Mouse (Mus musculus) kidney, adult 2 months (tissue): Measurements from ENCODE around the gene Erc2. TPM values are rescaled to one million over a fixed set of nuclear protein-coding genes. Genes with fewer than 3 reads are reported as not detected.

ENCODE experiments used
- DNase-seq: peaks from one replicate; pipeline ENCODE4 v3.0.0; 2021
- H3K27ac ChIP-seq: fragments of 200-500 bp; 2 replicates; pipeline ENCODE4 v1.5.1; 2012; ENCODE audit warnings: low read depth, low read length, control low read depth, inconsistent platforms; ENCODE audit not compliant: insufficient read depth
- H3K27me3 ChIP-seq: fragments of 200-500 bp; replicated peaks from 2 replicates; pipeline ENCODE4 v1.6.1; 2012; ENCODE audit warnings: mild to moderate bottlenecking, moderate library complexity, low read length, inconsistent platforms; ENCODE audit not compliant: control insufficient read depth, insufficient read depth
- H3K36me3 ChIP-seq: fragments of 200-500 bp; 2 replicates; pipeline ENCODE4 v1.6.1; 2012; ENCODE audit warnings: mild to moderate bottlenecking, moderate library complexity, low read length, inconsistent platforms; ENCODE audit not compliant: control insufficient read depth, insufficient read depth
- H3K4me1 ChIP-seq: fragments of 200-500 bp; 2 replicates; pipeline ENCODE4 v1.6.1; 2011; ENCODE audit warnings: low read length; ENCODE audit not compliant: control insufficient read depth, insufficient read depth
- H3K4me3 ChIP-seq: fragments of 200-500 bp; 2 replicates; pipeline ENCODE4 v1.5.1; 2011; ENCODE audit warnings: mild to moderate bottlenecking, low read depth, low read length, control low read depth; ENCODE audit not compliant: insufficient read depth
- CTCF ChIP-seq: fragments of 200-500 bp; conservative IDR thresholded peaks from 2 replicates; pipeline ENCODE4 v1.5.1; 2011; ENCODE audit warnings: low read depth, mild to moderate bottlenecking, control low read depth, low read length, moderate library complexity, mixed read lengths; ENCODE audit not compliant: insufficient read depth, insufficient read length
- POLR2A ChIP-seq: fragments of 200-500 bp; IDR thresholded peaks from one replicate; pipeline ENCODE4 v1.6.1; 2011; ENCODE audit warnings: low read depth, low read length, control low read depth
- WGBS: fragments of 180-500 bp; shearing (Covaris S2); methylation state at CpG from one replicate; pipeline ENCODE4 v1.1.7; 2018; 5-methylcytosine and 5-hydroxymethylcytosine counted together
- polyA plus RNA-seq: library from polyadenylated mRNA; depleted of rRNA; stranded (reverse); fragments of >200 nt; gene quantifications from 2 replicates; pipeline ENCODE4 v1.2.3, GENCODE M21; 2012

Erc2 gene
- polyA plus RNA-seq, 1 experiment, result 6.9 TPM

DNA sequence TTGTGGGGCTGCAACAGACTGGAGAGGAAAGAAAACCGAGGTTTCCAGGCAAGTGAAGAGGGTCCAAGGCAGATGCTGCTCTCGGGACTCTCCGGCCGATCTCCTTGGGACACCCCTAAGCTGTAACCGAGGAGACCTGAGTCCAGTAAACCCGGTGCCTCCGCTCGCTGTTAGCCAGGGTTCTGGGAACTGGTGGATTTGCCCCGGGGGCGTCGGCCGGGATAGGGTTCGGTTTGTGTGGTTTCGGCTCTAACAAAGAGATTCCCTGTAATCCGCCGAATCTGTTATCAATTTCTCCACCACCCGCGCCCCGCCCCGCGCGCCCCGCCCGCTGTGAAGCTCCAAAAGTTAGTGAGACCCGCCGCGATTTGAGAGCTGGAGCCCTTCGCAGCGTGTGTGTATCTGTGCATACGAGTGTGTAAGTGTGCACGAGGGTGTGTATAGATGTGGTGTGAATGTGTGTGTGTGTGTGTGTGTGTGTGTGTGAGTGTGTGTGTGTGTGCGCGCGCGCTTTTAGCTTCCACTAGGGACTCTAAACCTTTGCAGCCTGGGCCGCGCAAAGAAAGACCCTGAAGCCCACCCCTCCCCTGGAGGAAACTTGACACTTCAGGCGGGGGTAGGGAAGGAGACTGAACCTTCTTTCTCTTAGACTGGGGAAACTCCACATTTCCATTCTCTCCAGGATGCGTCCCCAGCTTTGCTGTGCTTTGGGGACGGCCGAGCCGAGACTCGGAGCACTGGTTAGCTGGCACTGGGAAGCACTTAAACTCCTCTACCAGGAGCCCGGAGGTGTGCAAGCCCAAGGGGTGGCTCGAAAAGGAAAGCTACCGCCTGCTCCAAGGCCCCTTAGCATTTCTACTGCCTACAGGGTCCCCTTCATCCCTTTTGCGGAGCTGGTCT is 887.5 kb downstream of the Erc2 start:
- no peaks in the 10 kb centered on the region for H3K4me1 ChIP-seq
- peak; percentile 3 for DNase-seq
- TF ChIP-seq CTCF (no peak), POLR2A (no peak)
- H3K27ac ChIP-seq, result no peak overlapping the region
- peak overlapping the region; percentile 37 for H3K4me3 ChIP-seq
- WGBS, result 23% methylated on average over 47 of the region's 47 CpGs
- H3K27me3 ChIP-seq, result 0 out of 2 replicates have a peak, but pooled peaks cover 1% of the 10 kb centered on the region
- H3K36me3 ChIP-seq, result no peaks in the 10 kb centered on the region

DNA sequence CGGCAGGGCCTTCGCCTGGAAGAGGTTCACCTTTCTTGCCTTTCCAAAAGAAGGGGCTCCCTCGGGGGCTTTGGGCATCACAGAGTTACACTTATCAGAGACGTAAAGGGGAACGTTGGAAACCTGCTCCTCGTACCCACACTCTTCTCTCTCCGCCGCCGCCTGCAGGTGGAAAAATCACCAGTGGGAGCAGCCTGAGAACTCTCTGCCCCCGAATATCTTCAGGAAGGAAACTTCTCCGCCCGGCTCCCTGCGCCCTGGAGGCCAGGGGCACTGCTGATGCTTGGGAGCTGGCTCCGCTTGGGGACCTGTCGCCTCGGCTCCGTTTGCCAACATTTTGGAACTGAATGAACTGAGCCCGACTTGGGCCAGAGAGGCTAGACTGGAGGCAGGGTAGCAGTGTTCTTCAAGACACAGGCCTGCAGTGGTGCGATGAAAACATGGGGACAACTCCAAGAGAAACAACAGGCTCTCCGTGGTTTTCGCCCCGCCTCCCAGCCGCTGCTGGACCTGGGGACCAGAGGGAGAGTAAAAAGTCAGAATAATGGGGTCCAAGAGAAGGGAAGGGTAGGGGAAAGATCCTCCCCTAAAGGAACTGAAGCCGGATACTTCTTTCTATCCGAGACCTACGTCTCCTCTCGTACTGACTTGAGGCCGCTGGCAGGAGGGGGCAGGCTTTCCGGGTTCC is 888.3 kb downstream of the Erc2 start:
- DNase-seq, result peak; percentile 35
- Histone ChIP-seq H3K27me3 (0 out of 2 replicates have a peak, but pooled peaks cover 1% of the 10 kb centered on the region), H3K36me3 (no peaks in the 10 kb centered on the region), H3K4me3 (peak overlapping the region; percentile 37), H3K4me1 (no peaks in the 10 kb centered on the region), H3K27ac (0 out of 2 replicates have a peak overlapping the region, but pooled peaks have one; percentile 19)
- WGBS, result 28% methylated on average over 29 of the region's 29 CpGs
- no peak for TF ChIP-seq POLR2A
- TF ChIP-seq CTCF, result no peak

DNA sequence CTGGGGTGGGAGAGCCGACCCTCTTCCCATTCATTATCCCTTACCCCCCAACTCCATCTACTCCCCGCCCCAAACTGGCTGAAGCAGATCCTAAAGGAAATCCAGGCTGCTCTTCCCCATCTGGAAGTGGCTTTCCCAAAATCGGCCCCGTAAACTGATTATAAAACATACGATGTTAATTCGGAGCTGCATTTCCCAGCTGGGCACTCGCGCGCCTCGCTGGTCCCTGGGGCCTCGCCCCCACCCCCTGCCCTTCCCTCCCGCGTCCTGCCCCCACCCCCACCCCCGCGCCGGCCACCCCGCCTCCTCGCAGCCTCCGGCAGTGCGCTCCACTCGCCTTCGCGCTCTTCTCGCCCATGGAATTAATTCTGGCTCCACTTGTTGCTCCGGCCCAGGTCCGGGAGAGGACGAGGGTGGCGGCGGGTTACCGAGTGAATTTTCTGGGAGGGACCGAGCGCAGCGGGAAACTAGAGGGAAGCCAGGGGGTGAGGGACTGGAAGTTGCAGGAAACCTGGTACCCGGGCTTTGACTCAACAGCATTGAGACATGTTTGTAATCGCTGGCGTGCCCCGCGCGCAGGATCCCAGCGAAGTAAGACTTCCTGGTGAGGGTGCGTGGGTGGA is 888.9 kb downstream of the Erc2 start:
- Histone ChIP-seq H3K36me3 (no peaks in the 10 kb centered on the region), H3K4me1 (no peaks in the 10 kb centered on the region), H3K4me3 (peak overlapping the region; percentile 37), H3K27me3 (0 out of 2 replicates have a peak, but pooled peaks cover 1% of the 10 kb centered on the region), H3K27ac (0 out of 2 replicates have a peak overlapping the region, but pooled peaks have one; percentile 16)
- DNase-seq, result peak; percentile 35
- no peak for TF ChIP-seq POLR2A
- TF ChIP-seq CTCF, result no peak
- WGBS, result 7% methylated on average over 41 of the region's 41 CpGs

DNA sequence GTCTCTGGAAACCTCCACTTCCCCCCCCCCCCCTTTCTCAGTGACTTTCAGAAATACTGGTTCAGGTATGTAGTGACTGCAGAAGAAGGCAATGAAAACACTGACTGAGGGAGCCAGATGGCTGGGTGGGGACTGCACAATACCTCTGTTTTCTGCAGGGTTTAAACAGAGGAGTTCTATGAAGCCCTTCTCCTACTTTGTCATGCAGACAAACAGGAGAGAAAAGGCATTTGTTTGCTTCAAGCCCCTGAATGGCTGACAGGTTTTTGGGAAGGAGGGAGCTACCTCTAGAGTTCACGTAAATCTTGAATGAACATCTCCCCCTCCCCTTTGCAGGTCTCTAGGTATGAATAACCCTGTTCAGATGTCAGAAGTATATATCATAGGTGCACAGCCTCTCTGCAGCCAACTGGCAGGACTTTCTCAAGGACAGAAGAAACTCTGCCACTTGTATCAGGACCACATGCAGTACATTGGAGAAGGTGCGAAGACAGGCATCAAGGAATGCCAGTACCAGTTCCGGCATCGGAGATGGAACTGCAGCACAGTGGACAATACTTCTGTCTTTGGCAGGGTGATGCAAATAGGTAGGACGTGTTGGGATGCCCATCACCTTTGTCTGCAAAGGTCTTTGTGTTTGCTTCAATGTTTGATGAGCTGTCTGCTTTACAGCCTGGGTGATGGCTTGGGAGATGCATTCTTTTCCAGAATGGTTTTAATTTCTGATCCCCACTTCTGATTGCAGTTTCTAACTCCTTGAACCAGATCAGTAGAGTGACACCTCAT is 890.8 kb downstream of the Erc2 start:
- 92% methylated on average over 5 of the region's 5 CpGs for WGBS

DNA sequence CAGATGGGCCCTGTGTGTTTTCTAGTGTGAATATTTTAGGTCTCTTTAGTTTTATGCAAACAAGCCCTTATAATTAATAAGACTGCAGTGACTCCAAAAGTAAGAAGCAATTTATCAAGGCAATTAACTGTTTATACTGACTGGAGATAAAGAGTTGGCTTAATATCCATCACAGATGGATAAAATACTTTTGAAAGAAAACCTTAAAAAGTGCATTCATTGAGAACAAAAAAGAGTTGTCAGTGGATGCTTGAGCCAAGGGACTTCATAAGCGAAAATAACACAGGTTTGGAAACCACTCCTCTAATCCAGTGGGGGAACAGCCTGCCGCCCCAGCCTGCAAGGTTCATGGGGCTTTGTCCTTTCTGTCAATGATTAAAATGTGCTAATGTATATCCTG is 891.9 kb downstream of the Erc2 start:
- Histone ChIP-seq H3K27ac (no peak overlapping the region), H3K36me3 (no peaks in the 10 kb centered on the region), H3K27me3 (0 out of 2 replicates have a peak, but pooled peaks cover 1% of the 10 kb centered on the region), H3K4me1 (no peaks in the 10 kb centered on the region), H3K4me3 (no peak overlapping the region)
- WGBS, result 69% methylated on average over 2 of the region's 2 CpGs
- no peak for DNase-seq
- TF ChIP-seq CTCF (no peak), POLR2A (no peak)

More for the DNA sequence above, 890.8 kb downstream of the Erc2 start:
- TF ChIP-seq CTCF (no peak), POLR2A (no peak)
- no peaks in the 10 kb centered on the region for H3K36me3 ChIP-seq
- DNase-seq, result no peak
- no peak overlapping the region for H3K27ac ChIP-seq
- H3K4me3 ChIP-seq, result no peak overlapping the region
- H3K27me3 ChIP-seq, result 0 out of 2 replicates have a peak, but pooled peaks cover 1% of the 10 kb centered on the region
- no peaks in the 10 kb centered on the region for H3K4me1 ChIP-seq

DNA sequence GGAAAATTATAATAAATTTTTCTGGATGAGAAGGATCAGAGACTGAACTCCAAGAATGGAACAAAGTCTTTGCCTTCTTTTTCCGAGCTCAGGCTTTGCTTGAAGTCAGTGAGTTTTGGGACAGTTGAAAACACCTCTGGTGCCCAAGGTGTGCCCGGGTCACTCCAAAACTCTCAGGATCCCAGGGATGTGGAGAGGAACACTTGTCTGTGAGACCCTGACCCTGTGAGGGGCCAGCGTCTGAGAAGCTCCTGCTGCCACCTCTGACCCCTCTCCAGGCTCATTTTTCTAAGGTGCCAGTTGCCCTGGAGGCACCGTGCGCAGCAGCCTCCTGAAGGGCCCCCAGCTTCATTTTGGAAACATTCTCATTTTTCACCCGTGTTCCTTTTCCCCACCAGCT is 893.1 kb downstream of the Erc2 start:
- Histone ChIP-seq H3K36me3 (no peaks in the 10 kb centered on the region), H3K4me3 (no peak overlapping the region), H3K27me3 (no peaks in the 10 kb centered on the region), H3K27ac (no peak overlapping the region), H3K4me1 (no peaks in the 10 kb centered on the region)
- WGBS, result 79% methylated on average over 6 of the region's 6 CpGs
- no peak for TF ChIP-seq POLR2A
- no peak for DNase-seq
